Mouse (Mus musculus): Measurements from ENCODE around the gene Greb1. TPM values are rescaled to one million over a fixed set of nuclear protein-coding genes. Genes with fewer than 3 reads are reported as not detected.
A peak's percentile ranks its signal among the peaks of the same experiment; 100 is the strongest.

Gene Greb1
- polyA plus RNA-seq, 1 experiment from 2014 or later: 7.1 TPM

- Histone ChIP-seq H3K4me1 (replicated peaks; ENCODE audit: control insufficient read depth, insufficient read depth, low read length) (no peaks in the 10 kb centered on the region), H3K27me3 (ENCODE audit: control insufficient read depth, insufficient read depth, low read length) (no peaks in the 10 kb centered on the region), H3K4me3 (ENCODE audit: low read depth, low read length) (no peak overlapping the region), H3K27ac (ENCODE audit: low read depth, low read length) (no peak overlapping the region), H3K36me3 (ENCODE audit: control insufficient read depth, insufficient read depth, low read length) (no peaks in the 10 kb centered on the region), H3K9ac (ENCODE audit: low read length) (no peak overlapping the region), H3K4me2 (ENCODE audit: low read depth, low read length, severe bottlenecking) (no peak overlapping the region), H3K9me3 (ENCODE audit: control insufficient read depth, low read length) (no peaks in the 10 kb centered on the region)
- ATAC-seq (replicated peaks; ENCODE audit: low FRiP score): no peak
- WGBS: 86% methylated on average over 6 of the region's 6 CpGs
- no peak for DNase-seq (ENCODE audit: low spot score)
Observed at GRCm38 (mm10) chr12:16635816-16636215, 164.9 kb downstream of the Greb1 start.

GRCm38 (mm10) chr12:16634075-16634813 lies 166.4 kb downstream of the Greb1 start:
- H3K27me3 ChIP-seq (ENCODE audit: control insufficient read depth, insufficient read depth, low read length): no peaks in the 10 kb centered on the region
- no peaks in the 10 kb centered on the region for H3K9me3 ChIP-seq (ENCODE audit: control insufficient read depth, low read length)
- H3K36me3 ChIP-seq (ENCODE audit: control insufficient read depth, insufficient read depth, low read length): no peaks in the 10 kb centered on the region
- no peak overlapping the region for H3K4me3 ChIP-seq (ENCODE audit: low read depth, low read length)
- no peak overlapping the region for H3K27ac ChIP-seq (ENCODE audit: low read depth, low read length)
- H3K4me1 ChIP-seq (replicated peaks; ENCODE audit: control insufficient read depth, insufficient read depth, low read length): no peaks in the 10 kb centered on the region
- no peak overlapping the region for H3K9ac ChIP-seq (ENCODE audit: low read length)
- DNase-seq (ENCODE audit: low spot score) (peak; percentile 74), ATAC-seq (replicated peaks; ENCODE audit: low FRiP score) (no peak)
- no peak overlapping the region for H3K4me2 ChIP-seq (ENCODE audit: low read depth, low read length, severe bottlenecking)
- 61% methylated on average over 14 of the region's 14 CpGs for WGBS

GRCm38 (mm10) chr12:16633235-16633634 lies 167.5 kb downstream of the Greb1 start:
- Histone ChIP-seq H3K36me3 (ENCODE audit: control insufficient read depth, insufficient read depth, low read length) (no peaks in the 10 kb centered on the region), H3K4me2 (ENCODE audit: low read depth, low read length, severe bottlenecking) (no peak overlapping the region), H3K9me3 (ENCODE audit: control insufficient read depth, low read length) (no peaks in the 10 kb centered on the region), H3K4me1 (replicated peaks; ENCODE audit: control insufficient read depth, insufficient read depth, low read length) (no peaks in the 10 kb centered on the region), H3K27ac (ENCODE audit: low read depth, low read length) (no peak overlapping the region), H3K9ac (ENCODE audit: low read length) (no peak overlapping the region), H3K27me3 (ENCODE audit: control insufficient read depth, insufficient read depth, low read length) (no peaks in the 10 kb centered on the region), H3K4me3 (ENCODE audit: low read depth, low read length) (no peak overlapping the region)
- ATAC-seq (replicated peaks; ENCODE audit: low FRiP score) (no peak), DNase-seq (ENCODE audit: low spot score) (no peak)
- WGBS: 87% methylated on average over 6 of the region's 6 CpGs

- Histone ChIP-seq H3K4me2 (ENCODE audit: low read depth, low read length, severe bottlenecking) (no peak overlapping the region), H3K27me3 (ENCODE audit: control insufficient read depth, insufficient read depth, low read length) (no peaks in the 10 kb centered on the region), H3K9me3 (ENCODE audit: control insufficient read depth, low read length) (no peaks in the 10 kb centered on the region), H3K4me3 (ENCODE audit: low read depth, low read length) (no peak overlapping the region), H3K36me3 (ENCODE audit: control insufficient read depth, insufficient read depth, low read length) (no peaks in the 10 kb centered on the region), H3K27ac (ENCODE audit: low read depth, low read length) (no peak overlapping the region), H3K9ac (ENCODE audit: low read length) (no peak overlapping the region), H3K4me1 (replicated peaks; ENCODE audit: control insufficient read depth, insufficient read depth, low read length) (no peaks in the 10 kb centered on the region)
- ATAC-seq (replicated peaks; ENCODE audit: low FRiP score): no peak
- 86% methylated on average over 2 of the region's 2 CpGs for WGBS
- no peak for DNase-seq (ENCODE audit: low spot score)
Observed at GRCm38 (mm10) chr12:16631423-16631822, 169.3 kb downstream of the Greb1 start.

- DNase-seq (ENCODE audit: low spot score): no peak
- H3K36me3 ChIP-seq (ENCODE audit: control insufficient read depth, insufficient read depth, low read length): no peaks in the 10 kb centered on the region
- no peak overlapping the region for H3K27ac ChIP-seq (ENCODE audit: low read depth, low read length)
- H3K9ac ChIP-seq (ENCODE audit: low read length): no peak overlapping the region
- no peaks in the 10 kb centered on the region for H3K9me3 ChIP-seq (ENCODE audit: control insufficient read depth, low read length)
- ATAC-seq (replicated peaks; ENCODE audit: low FRiP score): no peak
- H3K27me3 ChIP-seq (ENCODE audit: control insufficient read depth, insufficient read depth, low read length): no peaks in the 10 kb centered on the region
- WGBS: 91% methylated on average over 1 of the region's 1 CpGs
- no peaks in the 10 kb centered on the region for H3K4me1 ChIP-seq (replicated peaks; ENCODE audit: control insufficient read depth, insufficient read depth, low read length)
- no peak overlapping the region for H3K4me3 ChIP-seq (ENCODE audit: low read depth, low read length)
- H3K4me2 ChIP-seq (ENCODE audit: low read depth, low read length, severe bottlenecking): no peak overlapping the region
Observed at GRCm38 (mm10) chr12:16630866-16631185, 169.9 kb downstream of the Greb1 start.

GRCm38 (mm10) chr12:16630152-16630865 lies 170.4 kb downstream of the Greb1 start:
- no peaks in the 10 kb centered on the region for H3K4me1 ChIP-seq (replicated peaks; ENCODE audit: control insufficient read depth, insufficient read depth, low read length)
- no peak overlapping the region for H3K9ac ChIP-seq (ENCODE audit: low read length)
- no peaks in the 10 kb centered on the region for H3K36me3 ChIP-seq (ENCODE audit: control insufficient read depth, insufficient read depth, low read length)
- no peaks in the 10 kb centered on the region for H3K27me3 ChIP-seq (ENCODE audit: control insufficient read depth, insufficient read depth, low read length)
- H3K9me3 ChIP-seq (ENCODE audit: control insufficient read depth, low read length): no peaks in the 10 kb centered on the region
- WGBS: 88% methylated on average over 7 of the region's 7 CpGs
- H3K27ac ChIP-seq (ENCODE audit: low read depth, low read length): no peak overlapping the region
- DNase-seq (ENCODE audit: low spot score) (no peak), ATAC-seq (replicated peaks; ENCODE audit: low FRiP score) (no peak)
- H3K4me3 ChIP-seq (ENCODE audit: low read depth, low read length): no peak overlapping the region
- no peak overlapping the region for H3K4me2 ChIP-seq (ENCODE audit: low read depth, low read length, severe bottlenecking)

Small RNA genes lying within 50 kb of the gene (microRNA-seq; reads per million reads assigned to microRNA genes)
- not detected for gene Gm44305 (ENCODE audit: insufficient number of aligned reads)

Other genes starting within 250 kb of the Greb1 start
- gene Lpin1, start 189.9 kb downstream of the Greb1 start, polyA plus RNA-seq (2014; fragmentation: Nextera tagmentation; extraction: Ambion mirVana): 6.6 and 7.3 TPM in 2 replicates
- not detected in 2 replicates for gene Ntsr2, start 147.5 kb downstream of the Greb1 start, polyA plus RNA-seq (2014; fragmentation: Nextera tagmentation; extraction: Ambion mirVana)
- 77.4 and 89.1 TPM in 2 replicates for gene E2f6, start 10.1 kb upstream of the Greb1 start, polyA plus RNA-seq (2014; fragmentation: Nextera tagmentation; extraction: Ambion mirVana)
- 15.8 and 17.9 TPM in 2 replicates for gene Rock2, start 94.0 kb upstream of the Greb1 start, polyA plus RNA-seq (2014; fragmentation: Nextera tagmentation; extraction: Ambion mirVana)
- 3.5 and 4.8 TPM in 2 replicates for gene Pqlc3, start 199.5 kb upstream of the Greb1 start, polyA plus RNA-seq (2014; fragmentation: Nextera tagmentation; extraction: Ambion mirVana)
- 0.32 and 0.47 TPM in 2 replicates for gene 2410004P03Rik, start 210.8 kb upstream of the Greb1 start, polyA plus RNA-seq (2014; fragmentation: Nextera tagmentation; extraction: Ambion mirVana)

Data from forebrain, embryonic 11.5 days (tissue).